Mouse (Mus musculus) hematopoietic stem cell, adult 5-6 weeks (primary cell): ENCODE results near the gene Tti1. TPM values are rescaled to one million over a fixed set of nuclear protein-coding genes. Genes with fewer than 3 reads are reported as not detected.
A peak's percentile ranks its signal among the peaks of the same experiment; 100 is the strongest.

Experiments
- ATAC-seq, 2 experiments: fragments of 125-278 bp in 1 of 2; replicated peaks in 1 of 2; 2 replicates each; pipeline ENCODE4 v1.8.0; 2016 to 2017; ENCODE audit warnings: inconsistent platforms in 2 of 2, mild to moderate bottlenecking in 2 of 2, moderate number of reproducible peaks in 2 of 2, low read depth in 1 of 2, moderate TSS enrichment in 1 of 2; ENCODE audit not compliant: low FRiP score in 2 of 2, poor library complexity in 2 of 2, severe bottlenecking in 2 of 2, insufficient read depth in 1 of 2, low TSS enrichment in 1 of 2
- total RNA-seq: library from RNA; stranded (forward); fragments of 172-1452, 232-1000 nt; gene quantifications from 2 replicates; pipeline ENCODE4 v1.2.3, GENCODE M21; 2017

Gene Tti1
- total RNA-seq, 1 experiment from 2014 or later, result 31.7 TPM

GRCm38 (mm10) chr2:157989946-157990345 is 38.3 kb downstream of the Tti1 start:
- no peak for ATAC-seq

GRCm38 (mm10) chr2:157988416-157989190 is 39.6 kb downstream of the Tti1 start:
- no peak for ATAC-seq

- ATAC-seq, result no peak
Measured at GRCm38 (mm10) chr2:157986235-157986634, 42.0 kb downstream of the Tti1 start.

- no peak for ATAC-seq
Measured at GRCm38 (mm10) chr2:157985611-157986010, 42.6 kb downstream of the Tti1 start.

GRCm38 (mm10) chr2:157983276-157983675 is 45.0 kb downstream of the Tti1 start:
- ATAC-seq, result no peak

GRCm38 (mm10) chr2:157982727-157983126 is 45.5 kb downstream of the Tti1 start:
- no peak for ATAC-seq

- no peak for ATAC-seq
Measured at GRCm38 (mm10) chr2:157979241-157979640, 49.0 kb downstream of the Tti1 start.

GRCm38 (mm10) chr2:157975595-157975994 is 52.6 kb downstream of the Tti1 start:
- ATAC-seq, result no peak

- no peak for ATAC-seq
Measured at GRCm38 (mm10) chr2:157974604-157975501, 53.4 kb downstream of the Tti1 start.

GRCm38 (mm10) chr2:157970669-157971068 is 57.6 kb downstream of the Tti1 start:
- ATAC-seq, result peak in 1 of 2 experiments; percentile 39; a peak in 1 of 4 replicates

GRCm38 (mm10) chr2:157970124-157970523 is 58.1 kb downstream of the Tti1 start:
- no peak for ATAC-seq

GRCm38 (mm10) chr2:157967856-157968255 is 60.4 kb downstream of the Tti1 start:
- ATAC-seq, result no peak

GRCm38 (mm10) chr2:157957707-157958108 is 70.5 kb downstream of the Tti1 start:
- no peak for ATAC-seq

GRCm38 (mm10) chr2:157953978-157954377 is 74.3 kb downstream of the Tti1 start:
- ATAC-seq, result no peak

- ATAC-seq, result no peak
Measured at GRCm38 (mm10) chr2:157944156-157944893, 83.9 kb downstream of the Tti1 start.

GRCm38 (mm10) chr2:157943514-157944155 is 84.6 kb downstream of the Tti1 start:
- peak; percentile 18 to 52; a peak in 2 of 4 replicates for ATAC-seq

- ATAC-seq, result peak in 1 of 2 experiments; percentile 22; a peak in 1 of 4 replicates
Measured at GRCm38 (mm10) chr2:157940586-157941185, 87.5 kb downstream of the Tti1 start.
